Mouse (Mus musculus) cerebellum, adult 2 months (tissue): ENCODE data around the gene Hoxb6.

Experiments
- CTCF ChIP-seq: fragments of 200-500 bp; IDR thresholded peaks from 2 replicates; pipeline ENCODE4 v1.5.1; 2011; ENCODE audit warnings: low read depth, mild to moderate bottlenecking, control low read depth, low read length, moderate library complexity, borderline replicate concordance; ENCODE audit not compliant: insufficient read depth
- POLR2A ChIP-seq: fragments of 200-500 bp; IDR thresholded peaks from 2 replicates; pipeline ENCODE4 v1.6.1; 2011; ENCODE audit warnings: low read length, control low read depth, borderline replicate concordance; ENCODE audit not compliant: insufficient read depth

GRCm38 (mm10) chr11:96267021-96267920 lies 25.0 kb upstream of the Hoxb6 start:
- TF ChIP-seq CTCF (no peak), POLR2A (no peak)
